Mouse (Mus musculus) midbrain, embryonic 11.5 days (tissue): ENCODE results near the gene Sbk3. TPM values are rescaled to one million over a fixed set of nuclear protein-coding genes. Genes with fewer than 3 reads are reported as not detected.

Source experiments
- polyA plus RNA-seq: library from polyadenylated mRNA; unstranded; fragments of >200 nt; fragmentation: Nextera tagmentation; extraction: Ambion mirVana; gene quantifications from 2 replicates; pipeline ENCODE4 v1.2.1, GENCODE M21; 2014

Sbk3 gene
- polyA plus RNA-seq, 1 experiment from 2014 or later, result not detected

Other genes with a start within 250 kb of the Sbk3 start
- gene Tmem150b, start 245.9 kb downstream of the Sbk3 start, polyA plus RNA-seq, result not detected in 2 replicates
- gene Kmt5c, start 231.1 kb downstream of the Sbk3 start, polyA plus RNA-seq, result 65.4 and 71.5 TPM in 2 replicates
- gene Cox6b2, start 218.1 kb downstream of the Sbk3 start, polyA plus RNA-seq, result 34.5 and 36.6 TPM in 2 replicates
- not detected in 2 replicates for gene Fam71e2, start 199.9 kb downstream of the Sbk3 start, polyA plus RNA-seq
- 0.07 TPM in 1 of 2 replicates, not detected in the other for gene Il11, start 188.3 kb downstream of the Sbk3 start, polyA plus RNA-seq
- not detected in 2 replicates for gene Tmem190, start 188.2 kb downstream of the Sbk3 start, polyA plus RNA-seq
- gene Tmem238, start 181.5 kb downstream of the Sbk3 start, polyA plus RNA-seq, result 1.3 and 1.4 TPM in 2 replicates
- gene Rpl28, start 178.3 kb downstream of the Sbk3 start, polyA plus RNA-seq, result 203 and 211 TPM in 2 replicates
- 392 and 412 TPM in 2 replicates for gene Ube2s, start 158.6 kb downstream of the Sbk3 start, polyA plus RNA-seq
- 1.9 and 2.4 TPM in 2 replicates for gene Shisa7, start 126.5 kb downstream of the Sbk3 start, polyA plus RNA-seq
- gene Isoc2b, start 100.9 kb downstream of the Sbk3 start, polyA plus RNA-seq, result 2.6 and 4.6 TPM in 2 replicates
- 0.63 and 0.78 TPM in 2 replicates for gene Isoc2a, start 94.0 kb downstream of the Sbk3 start, polyA plus RNA-seq
- gene Gm36210, start 64.7 kb downstream of the Sbk3 start, polyA plus RNA-seq, result 0.12 TPM in 1 of 2 replicates, not detected in the other
- gene Zfp628, start 56.0 kb downstream of the Sbk3 start, polyA plus RNA-seq, result 3.5 and 3.8 TPM in 2 replicates
- 8.0 and 10.4 TPM in 2 replicates for gene Nat14, start 49.1 kb downstream of the Sbk3 start, polyA plus RNA-seq
- 1.0 and 1.6 TPM in 2 replicates for gene Ssc5d, start 45.4 kb downstream of the Sbk3 start, polyA plus RNA-seq
- not detected in 2 replicates for gene Sbk2, start 6.8 kb downstream of the Sbk3 start, polyA plus RNA-seq
- gene Zfp579, start 25.0 kb upstream of the Sbk3 start, polyA plus RNA-seq, result 41.1 and 41.7 TPM in 2 replicates
- 7.6 and 9.2 TPM in 2 replicates for gene Zfp524, start 43.2 kb upstream of the Sbk3 start, polyA plus RNA-seq
- gene Fiz1, start 43.5 kb upstream of the Sbk3 start, polyA plus RNA-seq, result 42.4 and 49.4 TPM in 2 replicates
- gene Gm44973, start 44.3 kb upstream of the Sbk3 start, polyA plus RNA-seq, result 0.34 TPM in 1 of 2 replicates, not detected in the other
- 4.8 and 5.1 TPM in 2 replicates for gene Zfp865, start 49.2 kb upstream of the Sbk3 start, polyA plus RNA-seq
- gene Ccdc106, start 49.4 kb upstream of the Sbk3 start, polyA plus RNA-seq, result 4.0 and 5.0 TPM in 2 replicates
- 0.33 TPM in 1 of 2 replicates, not detected in the other for gene 4632433K11Rik, start 63.0 kb upstream of the Sbk3 start, polyA plus RNA-seq
- 3.3 and 3.6 TPM in 2 replicates for gene Zfp784, start 67.3 kb upstream of the Sbk3 start, polyA plus RNA-seq
- 34.1 and 47.6 TPM in 2 replicates for gene Zfp580, start 80.4 kb upstream of the Sbk3 start, polyA plus RNA-seq
- 151 and 159 TPM in 2 replicates for gene U2af2, start 91.0 kb upstream of the Sbk3 start, polyA plus RNA-seq
- 47.8 and 56.2 TPM in 2 replicates for gene Epn1, start 109.1 kb upstream of the Sbk3 start, polyA plus RNA-seq
- not detected in 2 replicates for gene Rfpl4, start 145.8 kb upstream of the Sbk3 start, polyA plus RNA-seq
- 0.19 and 0.47 TPM in 2 replicates for gene Rasl2-9, start 154.8 kb upstream of the Sbk3 start, polyA plus RNA-seq
- not detected in 2 replicates for gene Vmn1r55, start 178.5 kb upstream of the Sbk3 start, polyA plus RNA-seq
- gene Vmn1r56, start 225.6 kb upstream of the Sbk3 start, polyA plus RNA-seq, result not detected in 2 replicates
- gene Vmn1r57, start 247.3 kb upstream of the Sbk3 start, polyA plus RNA-seq, result not detected in 2 replicates